Mouse (Mus musculus): ENCODE data around the gene Kcnd2.
"Not testable (repeated sequence)": the region's sequence is repeated elsewhere in the genome, so short reads cannot be mapped to it uniquely, and the experiment has no call there.

Kcnd2 gene

DNA sequence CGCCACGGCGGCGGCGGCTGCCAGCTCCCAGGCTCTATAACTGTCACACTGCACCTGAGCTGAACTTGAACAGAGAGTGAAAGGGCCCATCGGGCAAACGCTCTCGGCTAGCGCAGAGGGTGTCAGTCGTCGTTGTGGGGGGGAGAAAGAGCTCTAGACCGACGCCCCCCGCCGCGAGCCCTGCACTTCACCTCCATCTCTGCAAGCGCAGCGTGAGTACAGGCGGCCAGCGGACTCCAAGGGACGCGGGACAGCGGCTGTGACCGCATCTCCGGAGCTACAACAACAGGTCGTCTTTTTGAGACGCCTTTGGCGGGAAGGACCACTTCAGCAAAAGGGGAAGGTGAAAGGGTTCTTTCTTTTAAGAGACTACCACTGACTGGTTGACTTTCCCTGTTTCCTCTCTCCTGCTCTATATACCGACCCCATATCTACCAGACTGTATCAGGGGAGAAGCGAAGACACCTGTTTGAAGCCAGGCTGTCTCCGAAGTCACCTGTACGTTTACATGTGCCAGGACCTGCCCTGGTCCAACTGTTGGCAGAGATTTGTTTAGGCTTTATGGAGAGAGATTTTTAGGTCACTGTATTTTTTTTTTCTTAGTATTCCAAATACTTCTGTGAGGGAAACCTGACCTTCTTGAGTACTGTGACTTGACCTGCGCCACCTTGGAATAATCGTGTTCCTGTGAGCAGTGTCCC, at the start of gene Kcnd2:
Kcnd2 (plus strand) TSS at position 13 of the 701 bp plus-strand sequence.
- no peak for DNase-seq (ENCODE audit: low read depth, low spot score)

GRCm38 (mm10) chr6:21166611-21167010, 48.7 kb upstream of the Kcnd2 start:
- DNase-seq (ENCODE audit: low read depth, low spot score), result no peak

DNA sequence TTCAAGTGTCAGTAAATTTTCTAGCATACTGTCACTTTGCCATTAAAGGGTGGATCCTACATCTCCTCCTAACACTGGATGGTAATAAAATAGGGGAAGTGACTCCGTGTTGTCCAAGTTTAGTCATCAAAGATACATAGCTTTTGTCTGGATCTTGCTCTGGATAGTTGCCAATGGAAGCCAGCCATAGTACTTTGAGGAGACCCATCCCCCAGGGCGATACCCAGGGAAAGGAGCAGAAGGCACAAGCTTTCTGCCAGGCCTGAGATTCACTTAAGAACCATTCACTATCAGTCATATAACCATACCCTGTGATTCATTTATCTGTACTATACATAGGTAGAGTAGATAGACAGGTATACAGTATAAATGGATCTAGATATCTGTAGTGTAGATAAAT, 20.0 kb upstream of the Kcnd2 start:
- DNase-seq (ENCODE audit: low read depth, low spot score), result no peak

DNA sequence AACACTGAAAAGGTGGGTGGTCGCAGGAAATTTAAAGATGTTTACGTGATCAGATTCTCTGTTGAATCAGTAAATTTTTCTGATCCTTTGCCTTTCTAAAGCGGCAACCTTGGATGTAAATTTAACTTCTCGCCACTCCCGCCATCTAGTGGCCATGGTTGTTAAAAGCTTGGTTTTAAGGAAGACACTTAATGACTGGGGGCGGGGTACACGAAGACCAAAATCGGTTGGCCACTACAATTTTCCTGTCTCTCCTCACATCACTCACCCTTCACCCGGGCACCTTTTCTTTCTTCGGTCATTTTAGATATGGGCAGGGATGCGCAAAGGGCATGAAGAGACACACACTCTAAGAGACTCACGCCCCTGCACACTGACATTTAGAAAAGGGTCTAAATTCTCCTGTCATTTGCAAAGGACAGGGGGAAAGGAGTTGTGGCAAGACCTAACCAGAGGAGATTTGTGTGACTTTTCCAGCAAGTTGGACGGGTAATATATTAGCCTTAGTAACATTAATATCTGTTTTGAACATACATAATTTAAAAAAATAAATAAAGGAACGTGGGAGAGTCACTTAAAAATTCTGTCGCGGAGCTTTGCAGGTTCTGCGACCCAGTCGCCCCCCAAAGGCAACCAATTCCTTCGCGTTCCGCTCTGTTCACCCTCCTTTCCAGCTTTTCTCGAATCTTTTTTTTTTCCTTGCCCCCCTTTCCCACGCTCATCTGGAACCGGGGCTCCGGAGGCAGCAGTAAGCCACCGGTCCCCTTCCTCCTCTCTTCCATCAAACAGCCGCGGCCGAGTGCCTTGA, 1.2 kb upstream of the Kcnd2 start:
- DNase-seq (ENCODE audit: low read depth, low spot score), result peak; percentile 87

DNA sequence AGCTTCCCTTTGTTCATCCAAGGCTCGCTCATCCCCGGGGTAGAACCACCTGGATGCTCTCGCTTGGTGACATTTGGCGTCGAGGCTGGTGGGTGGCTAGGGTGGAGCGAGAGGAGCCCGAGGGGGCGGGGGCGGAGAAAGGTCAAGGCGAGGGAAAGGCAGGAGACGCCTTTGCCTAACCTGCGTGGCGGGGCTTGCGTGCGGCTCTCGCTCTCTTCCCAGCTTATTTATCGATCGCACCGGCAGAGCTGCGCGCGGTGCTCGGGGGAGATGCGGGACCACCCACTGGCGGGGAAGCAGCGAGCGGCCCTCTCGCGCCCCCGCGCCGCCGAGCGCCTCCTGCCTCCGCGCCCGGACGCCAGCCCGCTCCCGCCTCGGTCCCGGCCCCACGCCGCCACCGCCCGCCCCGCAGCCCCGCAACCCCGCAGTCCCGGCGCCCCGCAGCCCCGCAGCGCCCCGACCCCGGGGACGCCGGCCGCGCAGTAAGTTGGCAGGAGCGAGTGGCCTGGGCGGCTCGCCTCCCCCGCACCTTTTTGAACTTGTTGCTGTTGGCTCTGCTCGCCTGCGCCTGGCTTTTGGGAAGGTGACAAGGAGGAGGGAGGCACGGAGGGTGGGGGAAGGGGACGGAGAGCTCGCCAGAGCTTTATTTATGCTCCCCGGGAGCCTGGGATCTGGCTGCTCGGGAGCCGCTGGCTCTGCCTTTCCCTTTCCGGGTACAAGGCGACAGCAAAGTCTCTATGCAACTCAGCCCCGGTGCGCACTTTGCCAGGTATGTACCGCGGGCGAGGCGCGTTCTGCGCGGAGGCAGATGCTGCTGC, 421 bp upstream of the Kcnd2 start:
- no peak for DNase-seq (ENCODE audit: low read depth, low spot score)

DNA sequence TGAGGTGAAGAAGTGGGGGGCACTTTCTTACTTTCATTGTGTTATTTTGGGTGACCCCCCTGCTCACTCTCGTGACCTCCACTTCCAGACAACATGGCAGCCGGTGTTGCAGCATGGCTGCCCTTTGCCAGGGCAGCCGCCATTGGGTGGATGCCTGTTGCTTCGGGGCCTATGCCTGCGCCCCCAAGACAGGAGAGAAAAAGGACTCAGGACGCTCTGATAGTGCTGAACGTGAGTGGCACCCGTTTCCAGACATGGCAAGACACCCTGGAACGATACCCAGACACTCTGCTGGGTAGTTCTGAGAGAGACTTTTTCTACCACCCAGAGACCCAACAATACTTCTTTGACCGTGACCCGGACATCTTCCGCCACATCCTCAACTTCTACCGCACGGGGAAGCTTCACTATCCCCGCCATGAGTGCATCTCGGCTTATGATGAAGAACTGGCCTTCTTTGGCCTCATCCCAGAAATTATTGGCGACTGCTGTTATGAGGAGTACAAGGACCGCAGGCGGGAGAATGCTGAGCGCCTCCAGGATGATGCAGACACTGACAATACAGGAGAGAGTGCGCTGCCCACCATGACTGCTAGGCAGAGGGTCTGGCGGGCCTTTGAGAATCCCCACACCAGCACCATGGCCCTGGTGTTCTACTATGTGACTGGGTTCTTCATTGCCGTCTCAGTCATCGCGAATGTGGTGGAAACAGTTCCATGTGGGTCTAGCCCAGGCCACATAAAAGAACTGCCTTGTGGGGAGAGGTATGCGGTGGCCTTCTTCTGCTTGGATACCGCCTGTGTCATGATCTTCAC, 1.1 kb downstream of the Kcnd2 start:
- DNase-seq (ENCODE audit: low read depth, low spot score), result no peak

DNA sequence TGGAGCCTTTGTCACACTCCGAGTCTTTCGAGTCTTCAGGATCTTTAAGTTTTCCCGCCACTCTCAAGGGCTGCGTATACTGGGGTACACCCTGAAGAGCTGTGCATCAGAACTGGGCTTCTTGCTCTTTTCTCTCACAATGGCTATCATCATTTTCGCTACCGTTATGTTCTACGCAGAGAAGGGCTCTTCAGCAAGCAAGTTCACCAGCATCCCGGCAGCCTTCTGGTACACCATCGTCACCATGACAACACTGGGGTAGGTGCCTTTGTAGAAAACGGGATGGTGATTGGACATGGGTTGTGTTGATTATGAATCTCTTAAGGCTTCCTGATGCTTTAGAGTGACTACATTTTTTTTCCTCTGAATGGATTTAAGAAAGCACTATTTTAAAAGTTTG, 1.9 kb downstream of the Kcnd2 start:
- DNase-seq (ENCODE audit: low read depth, low spot score), result no peak

DNA sequence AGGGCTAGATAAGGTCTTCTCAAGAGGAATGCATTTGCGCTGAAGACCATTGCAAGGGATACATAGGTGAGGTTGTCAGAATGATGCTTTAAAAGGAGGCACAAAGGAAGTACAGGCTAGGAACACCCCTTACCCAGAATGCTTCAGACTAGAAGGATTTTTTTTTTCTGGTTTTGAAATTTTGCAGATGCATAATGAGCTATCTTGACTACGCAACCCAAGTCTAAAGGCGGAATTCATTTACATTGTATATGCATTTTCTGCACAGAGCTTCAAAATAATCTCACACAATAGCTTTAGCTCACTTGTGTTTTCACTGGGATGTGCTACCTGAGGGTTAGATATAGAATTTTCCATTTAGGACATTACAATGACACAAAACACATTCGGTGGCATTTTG, 10.8 kb downstream of the Kcnd2 start:
- no peak for DNase-seq (ENCODE audit: low read depth, low spot score)

- DNase-seq (ENCODE audit: low read depth, low spot score), result no peak
Observed at GRCm38 (mm10) chr6:21259031-21259430, 43.7 kb downstream of the Kcnd2 start.

DNA sequence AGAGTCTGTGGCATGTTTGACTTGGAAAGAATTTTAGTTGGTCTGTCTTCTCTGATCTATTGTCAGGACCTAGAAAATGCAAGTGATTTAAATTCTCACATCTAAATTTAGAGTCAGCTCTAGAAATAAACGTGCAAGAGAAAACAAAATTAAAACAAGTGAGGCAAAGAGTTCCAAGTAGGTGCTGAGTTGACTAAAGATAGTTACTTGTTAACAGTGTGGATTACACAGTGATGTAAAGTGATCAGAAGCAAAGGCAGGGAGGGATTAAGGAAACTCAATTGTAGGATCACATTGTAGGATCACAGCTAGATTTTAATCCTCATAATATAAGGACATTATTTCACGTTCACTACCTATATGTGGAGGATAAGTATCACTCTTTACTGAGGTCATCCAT, 52.6 kb downstream of the Kcnd2 start:
- no peak for DNase-seq (ENCODE audit: low read depth, low spot score)

DNA sequence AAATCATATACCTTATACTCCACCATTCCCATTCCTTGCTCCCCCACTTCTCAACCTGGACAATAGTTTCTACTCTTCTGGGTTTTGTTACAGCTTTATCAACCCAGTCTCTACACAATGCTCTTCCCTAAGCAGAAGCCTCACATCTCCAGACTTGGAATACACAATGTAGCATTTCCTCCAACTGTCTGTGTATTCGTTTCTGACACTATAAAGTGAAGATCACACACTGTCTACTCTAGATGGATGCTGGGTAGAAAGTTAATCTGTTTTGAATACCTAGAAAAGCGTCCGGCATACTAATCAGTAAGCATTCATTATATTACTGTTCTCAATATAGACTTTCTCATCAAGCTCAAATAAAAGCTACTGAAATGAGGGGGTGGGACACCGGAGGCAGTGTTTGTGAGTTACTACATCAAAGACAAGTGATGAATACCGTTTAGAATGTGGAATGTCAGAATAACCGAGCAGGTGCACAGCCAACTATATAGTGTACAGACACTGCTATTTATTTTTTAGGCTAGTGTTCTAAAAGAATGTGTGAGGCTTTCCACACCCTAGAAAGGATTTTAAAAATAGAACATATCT, 62.1 kb downstream of the Kcnd2 start:
- DNase-seq (ENCODE audit: low read depth, low spot score), result no peak

DNA sequence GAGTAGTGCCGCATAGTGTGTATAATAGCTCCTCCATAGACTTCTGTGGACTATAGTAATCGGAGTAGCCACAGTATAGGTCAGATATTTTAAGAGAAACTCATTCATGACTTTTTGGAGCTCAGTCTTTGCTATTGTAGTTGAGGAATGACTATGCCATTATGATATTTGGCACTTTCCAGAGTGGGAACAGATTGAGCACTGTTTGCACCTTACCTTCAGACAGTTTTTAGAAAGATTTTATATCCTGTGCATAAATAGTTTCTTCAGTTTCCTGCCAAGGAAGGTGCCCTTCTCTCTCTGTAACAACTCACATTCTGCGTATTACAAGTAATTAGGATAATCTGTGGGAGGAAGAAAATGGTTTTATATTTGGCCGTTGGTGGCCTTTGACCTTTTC, 89.6 kb downstream of the Kcnd2 start:
- no peak for DNase-seq (ENCODE audit: low read depth, low spot score)

DNA sequence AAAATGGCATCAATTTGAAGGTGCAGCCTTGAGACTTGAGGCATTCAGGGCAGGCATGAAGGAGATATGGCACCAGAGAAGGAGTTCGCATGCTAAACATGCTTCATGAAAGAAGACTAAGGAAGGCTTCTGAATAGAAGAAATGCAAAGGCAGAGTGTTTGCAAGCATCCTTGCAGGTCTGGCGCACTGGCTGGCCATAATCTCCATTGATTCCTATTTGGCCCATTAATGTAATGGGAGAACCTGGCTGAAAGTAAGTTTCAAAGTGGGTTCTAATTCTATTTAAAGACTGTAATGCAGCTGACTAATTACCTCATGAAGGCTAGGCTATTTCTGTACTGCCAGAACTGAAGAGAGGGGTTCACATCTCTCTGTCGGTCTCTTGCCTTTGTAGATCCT, 94.9 kb downstream of the Kcnd2 start:
- no peak for DNase-seq (ENCODE audit: low read depth, low spot score)

GRCm38 (mm10) chr6:21321407-21321806, 106.1 kb downstream of the Kcnd2 start:
- DNase-seq (ENCODE audit: low read depth, low spot score), result no peak

DNA sequence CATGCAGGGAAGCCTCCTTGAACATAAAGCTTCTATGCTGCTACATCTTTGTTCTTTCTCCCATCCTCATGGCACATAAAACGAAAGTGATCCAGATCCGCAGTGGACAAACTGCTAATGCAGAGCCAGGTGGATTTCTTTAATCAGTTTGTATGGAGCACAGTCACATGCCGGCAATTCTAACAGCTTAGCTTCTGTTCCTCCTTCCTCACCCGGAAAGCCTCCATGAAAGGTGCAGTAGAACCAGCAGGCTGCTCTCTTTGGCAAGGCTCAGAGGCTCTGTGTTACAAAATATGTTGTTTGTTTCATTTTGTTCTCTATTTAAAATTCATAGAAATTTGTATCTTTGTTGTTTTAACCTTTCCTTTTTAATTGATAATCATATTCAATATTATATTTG, 106.9 kb downstream of the Kcnd2 start:
- DNase-seq (ENCODE audit: low read depth, low spot score), result no peak

- no peak for DNase-seq (ENCODE audit: low read depth, low spot score)
Observed at GRCm38 (mm10) chr6:21325251-21325650, 109.9 kb downstream of the Kcnd2 start.

- no peak for DNase-seq (ENCODE audit: low read depth, low spot score)
Observed at GRCm38 (mm10) chr6:21327081-21327737, 111.9 kb downstream of the Kcnd2 start.

DNA sequence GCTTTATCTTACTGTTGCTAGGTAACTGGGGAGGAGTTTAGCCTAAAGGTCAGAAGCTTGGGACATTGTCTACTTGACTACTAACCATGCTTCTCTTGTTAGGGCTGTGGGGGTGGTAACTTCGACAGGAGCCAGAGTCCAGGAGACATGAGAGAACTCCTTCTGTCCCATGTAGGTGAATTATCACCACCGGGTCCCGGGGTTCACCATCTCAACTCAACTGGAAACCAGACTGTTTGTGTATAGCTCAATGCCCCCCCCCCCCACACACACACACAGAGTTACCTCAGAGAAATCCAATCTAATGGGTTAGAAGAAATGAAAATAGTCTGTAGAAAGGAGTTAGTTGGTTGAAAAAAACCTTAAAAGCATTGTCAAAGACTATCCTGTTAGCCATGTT, 170.0 kb downstream of the Kcnd2 start:
- not testable (repeated sequence) for DNase-seq (ENCODE audit: low read depth, low spot score)

GRCm38 (mm10) chr6:21391776-21392175, 176.5 kb downstream of the Kcnd2 start:
- no peak for DNase-seq (ENCODE audit: low read depth, low spot score)

GRCm38 (mm10) chr6:21413656-21414055, 198.4 kb downstream of the Kcnd2 start:
- DNase-seq (ENCODE audit: low read depth, low spot score), result no peak

GRCm38 (mm10) chr6:21418246-21418645, 202.9 kb downstream of the Kcnd2 start:
- DNase-seq (ENCODE audit: low read depth, low spot score), result peak; percentile 80

All from telencephalon, adult 2 months (tissue).